Mouse (Mus musculus) ovary, postnatal 10 days (tissue): ENCODE results near the gene 1110008P14Rik.
A peak's percentile ranks its signal among the peaks of the same experiment; 100 is the strongest.
"Not testable (repeated sequence)": the region's sequence is repeated elsewhere in the genome, so short reads cannot be mapped to it uniquely, and the experiment has no call there.

Experiments
- DNase-seq: peaks from one replicate; pipeline ENCODE4 v3.0.0; 2022; ENCODE audit warnings: low spot score

1110008P14Rik gene

DNA sequence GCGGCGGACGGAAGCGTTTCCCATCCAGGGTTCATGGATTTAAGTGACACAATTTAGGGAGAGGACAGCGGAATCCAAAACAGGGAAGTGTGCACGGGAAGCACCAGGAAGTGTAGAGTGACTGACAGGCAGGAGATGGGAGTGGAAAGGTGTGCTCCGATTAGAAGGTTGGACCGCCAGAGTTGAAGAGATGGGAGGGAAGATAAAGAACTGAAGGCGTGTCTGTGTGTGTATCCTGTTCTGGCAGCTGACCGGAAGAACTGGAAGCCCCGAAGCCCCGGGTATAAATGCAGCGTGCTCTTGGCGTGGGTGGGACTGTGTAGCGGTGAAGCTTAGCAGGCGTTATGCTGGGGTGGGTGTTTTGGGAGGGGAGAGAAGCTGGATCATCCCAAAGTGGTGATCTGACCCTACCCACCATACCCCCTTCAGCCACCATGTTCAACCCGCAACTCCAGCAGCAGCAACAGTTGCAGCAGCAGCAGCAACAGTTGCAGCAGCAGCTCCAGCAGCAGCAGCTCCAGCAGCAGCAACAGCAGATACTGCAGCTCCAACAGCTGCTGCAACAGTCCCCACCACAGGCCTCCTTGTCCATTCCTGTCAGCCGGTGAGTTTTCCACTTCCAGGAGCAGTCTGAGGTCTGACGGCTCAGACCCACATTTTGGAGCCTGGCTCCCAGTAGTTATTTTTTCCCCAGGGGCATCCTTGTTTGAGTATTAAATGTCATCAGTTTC is 18.2 kb downstream of the 1110008P14Rik start:
- no peak for DNase-seq

DNA sequence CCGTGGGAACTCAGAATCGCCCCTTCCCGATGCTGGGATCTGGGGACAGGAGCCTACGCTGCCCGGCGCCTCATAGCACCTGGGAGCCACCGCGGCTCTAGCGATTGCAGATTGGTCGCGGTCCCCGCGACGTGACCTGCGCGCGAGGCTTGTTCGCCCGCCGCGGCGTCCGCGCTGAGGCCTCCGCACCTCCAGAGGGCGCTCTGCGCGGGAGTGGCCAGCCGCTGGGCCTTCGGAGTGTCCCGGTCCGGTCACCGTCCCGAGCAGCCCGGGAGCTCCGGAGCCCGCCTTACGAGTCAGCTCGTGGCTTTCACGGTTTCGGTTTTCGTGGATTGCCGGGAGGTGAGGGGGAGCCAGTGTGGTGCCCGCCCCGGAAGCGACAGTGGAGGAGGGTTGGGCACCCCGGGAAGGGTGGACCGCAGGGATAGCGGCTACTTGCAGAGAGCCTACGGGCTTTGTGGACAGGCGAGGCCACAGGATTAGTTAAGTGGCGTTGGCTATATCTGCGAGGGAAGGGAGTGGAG is 18.9 kb downstream of the 1110008P14Rik start:
- peak; percentile 91 for DNase-seq

DNA sequence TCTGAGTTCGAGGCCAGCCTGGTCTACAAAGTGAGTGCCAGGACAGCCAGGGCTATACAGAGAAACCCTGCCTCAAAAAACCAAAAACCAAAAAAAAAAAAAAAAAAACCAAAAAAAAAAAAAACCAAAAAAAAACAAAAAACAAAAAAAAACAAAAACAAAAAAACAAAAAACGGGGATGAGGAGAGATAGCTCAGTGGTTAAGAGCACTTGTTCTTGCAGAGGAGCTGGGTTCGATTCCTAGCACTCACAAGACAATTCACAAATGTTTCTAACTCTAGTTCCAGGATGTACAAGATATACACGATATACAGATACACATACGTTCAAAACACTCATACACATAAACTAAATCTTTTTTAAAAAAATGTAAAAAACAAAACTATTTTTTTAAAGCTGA is 19.5 kb downstream of the 1110008P14Rik start:
- DNase-seq, result not testable (repeated sequence)

DNA sequence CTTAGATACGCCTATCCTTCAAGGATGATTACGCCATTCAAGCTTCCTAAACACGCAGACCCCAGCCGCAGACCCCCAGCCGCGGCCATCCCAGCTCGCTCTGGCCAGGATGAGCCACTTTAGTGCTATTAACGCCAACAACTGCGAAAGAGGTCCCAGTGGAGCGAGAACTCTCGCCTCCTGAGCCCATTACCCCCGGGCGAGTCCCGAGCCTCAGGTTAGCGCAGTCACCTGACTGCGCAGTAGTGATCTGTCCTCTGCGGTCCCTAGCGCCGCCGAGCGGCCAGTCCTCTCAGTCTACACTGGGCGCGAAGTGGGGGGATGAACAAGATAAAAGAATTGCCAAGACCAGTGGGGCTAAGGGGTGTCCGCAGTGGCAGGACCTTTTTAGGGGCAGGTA is 20.3 kb downstream of the 1110008P14Rik start:
- no peak for DNase-seq

DNA sequence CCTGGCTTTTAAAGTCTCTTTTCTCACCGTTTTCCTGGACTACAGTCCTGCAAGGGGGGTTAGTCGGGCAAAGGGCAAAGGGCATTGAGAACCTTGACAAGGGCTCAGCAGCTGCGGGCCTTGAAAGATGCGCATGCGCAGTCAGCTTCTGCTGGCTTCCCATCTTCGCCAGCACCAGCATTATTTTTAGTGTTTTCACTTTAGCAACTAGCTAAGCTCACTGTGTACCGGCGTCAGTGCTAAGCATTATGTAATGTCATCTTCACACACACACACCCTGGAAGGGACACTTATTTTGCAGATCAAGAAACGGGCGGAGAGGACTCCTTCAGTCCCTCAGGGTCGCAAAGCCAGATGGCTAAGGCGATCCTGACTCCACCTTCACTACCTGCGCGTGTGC is 21.0 kb downstream of the 1110008P14Rik start:
- no peak for DNase-seq

DNA sequence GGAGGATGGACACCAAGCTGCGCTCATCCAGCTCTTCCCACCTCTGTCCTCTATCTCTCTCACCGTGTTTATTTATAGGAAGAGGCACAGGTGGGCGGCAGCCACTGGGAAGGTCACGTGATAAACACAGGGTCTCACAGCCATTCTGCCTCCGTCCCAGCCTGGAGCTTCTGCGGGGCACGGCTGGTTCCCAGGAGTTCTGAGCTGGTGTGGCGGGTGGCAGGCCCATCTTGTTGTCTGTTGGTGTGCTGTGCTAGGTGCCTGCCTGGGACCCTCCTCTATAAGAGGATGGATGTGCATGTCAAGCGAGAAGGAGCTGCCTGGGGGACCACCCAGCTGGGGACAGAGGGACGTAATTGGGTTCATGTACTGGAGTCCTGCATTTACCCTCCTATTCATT is 23.4 kb downstream of the 1110008P14Rik start:
- no peak for DNase-seq

DNA sequence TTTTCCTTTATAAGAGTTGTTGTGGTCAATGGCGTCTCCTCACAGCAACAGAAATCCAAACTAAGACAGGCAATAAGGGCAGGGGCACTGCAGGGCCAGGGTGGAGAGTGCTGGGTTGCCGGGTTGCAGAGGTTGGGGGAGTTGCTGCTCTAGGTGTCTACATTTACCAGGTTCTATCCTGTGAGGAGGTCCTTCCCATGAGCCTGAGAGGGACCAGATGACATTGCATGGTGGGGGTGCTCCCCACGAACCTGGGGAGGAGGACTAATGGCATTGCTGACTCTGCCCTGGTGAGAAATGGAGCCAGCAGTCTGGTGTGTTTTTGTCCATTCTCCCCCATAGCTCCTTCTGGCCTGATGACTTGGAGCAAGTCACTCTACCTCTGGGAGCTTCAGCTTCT is 24.0 kb downstream of the 1110008P14Rik start:
- no peak for DNase-seq

DNA sequence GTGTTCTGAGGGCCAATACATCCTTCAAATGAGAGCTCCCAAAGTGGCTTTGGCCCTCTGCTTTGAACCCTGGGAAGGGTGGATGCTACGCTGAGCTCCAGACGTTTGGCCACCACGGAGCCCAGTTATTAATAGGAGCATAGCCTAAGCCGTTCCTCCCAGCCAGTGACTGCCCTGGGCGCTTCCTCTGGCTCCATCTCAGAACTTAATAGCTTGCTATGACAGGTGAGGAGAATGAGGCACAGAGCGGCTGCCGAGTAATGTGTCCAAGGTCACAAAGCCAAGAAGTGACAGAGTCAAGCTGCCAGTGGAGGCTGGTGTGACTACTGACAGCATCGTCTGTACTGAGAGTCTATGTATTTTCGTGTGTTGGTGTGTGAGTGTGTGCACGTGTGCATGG is 25.5 kb downstream of the 1110008P14Rik start:
- no peak for DNase-seq

DNA sequence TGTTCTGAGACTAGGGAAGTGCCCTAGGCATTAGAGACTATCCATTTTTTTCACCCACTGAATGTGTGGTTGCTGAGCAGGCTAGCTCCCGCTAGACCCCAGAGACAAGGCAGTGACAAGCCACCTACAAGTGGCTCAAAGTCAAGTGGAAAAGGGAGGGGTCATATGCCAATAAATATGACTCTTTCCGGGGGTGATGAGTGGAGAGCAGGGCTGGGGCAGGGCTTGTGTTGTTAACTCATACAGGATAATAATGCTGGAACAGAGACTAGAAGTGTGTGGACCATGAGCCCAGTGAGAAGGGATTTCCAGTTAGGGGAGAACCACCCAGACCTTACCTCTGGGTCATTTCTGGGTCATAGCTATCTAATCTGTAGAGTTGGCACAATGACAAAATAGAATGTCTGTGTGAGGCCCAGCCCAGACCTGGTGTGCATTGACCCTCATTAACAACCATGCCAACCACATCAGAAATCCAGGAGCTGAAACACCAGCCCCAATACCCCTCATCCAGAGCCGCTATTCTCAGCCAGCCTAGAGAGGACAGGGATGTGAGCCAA is 27.3 kb downstream of the 1110008P14Rik start:
- DNase-seq, result no peak

DNA sequence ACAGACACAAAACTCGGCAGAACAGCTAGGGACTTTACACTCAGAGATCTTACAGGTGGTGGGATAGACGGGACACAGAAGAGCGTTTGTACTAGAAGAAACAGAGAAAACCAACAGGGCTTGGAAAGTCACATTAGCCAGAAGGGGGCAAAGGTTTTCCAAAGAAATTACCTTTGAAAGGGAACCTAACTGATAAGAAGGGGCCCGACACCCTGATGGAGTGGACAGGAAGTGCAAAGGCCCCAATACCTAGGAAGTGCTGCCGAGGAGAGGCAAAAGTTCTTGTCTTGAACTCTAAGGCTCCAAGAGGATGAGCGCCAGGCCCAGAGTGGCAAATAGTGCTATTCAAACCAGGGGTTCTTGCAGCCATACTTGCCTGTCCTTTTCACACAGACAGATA is 27.9 kb downstream of the 1110008P14Rik start:
- DNase-seq, result no peak

DNA sequence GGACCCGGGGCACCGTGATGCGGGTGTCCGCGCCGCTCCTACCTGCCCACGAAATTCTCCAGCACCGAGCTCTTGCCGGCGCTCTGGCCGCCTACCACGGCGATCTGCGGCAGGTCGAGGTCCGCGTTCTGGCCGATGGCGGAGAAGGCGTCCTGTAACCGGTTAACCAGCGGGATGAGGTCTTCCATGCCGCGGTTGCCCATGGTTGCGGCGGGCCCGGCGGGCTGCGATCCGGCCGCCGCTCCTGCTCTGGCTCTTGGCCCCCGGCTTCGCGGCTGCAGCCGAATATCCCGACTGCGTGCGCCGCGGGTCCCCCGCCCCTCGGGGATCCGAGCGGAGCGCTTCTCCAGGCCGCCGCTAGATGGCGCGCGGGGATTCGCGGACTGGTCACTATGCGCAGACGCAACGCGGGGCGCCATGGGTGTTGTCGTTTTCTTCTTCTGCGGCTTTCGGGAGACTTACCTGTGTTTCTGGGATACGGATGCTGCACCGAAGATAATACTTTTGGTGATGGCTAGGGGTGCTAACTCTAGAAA is 28.7 kb downstream of the 1110008P14Rik start, which contains the start of gene Dnm1:
Gene Dnm1 (minus strand): TSS at position 332 of the 536 bp plus-strand sequence.
- DNase-seq, result peak; percentile 93

DNA sequence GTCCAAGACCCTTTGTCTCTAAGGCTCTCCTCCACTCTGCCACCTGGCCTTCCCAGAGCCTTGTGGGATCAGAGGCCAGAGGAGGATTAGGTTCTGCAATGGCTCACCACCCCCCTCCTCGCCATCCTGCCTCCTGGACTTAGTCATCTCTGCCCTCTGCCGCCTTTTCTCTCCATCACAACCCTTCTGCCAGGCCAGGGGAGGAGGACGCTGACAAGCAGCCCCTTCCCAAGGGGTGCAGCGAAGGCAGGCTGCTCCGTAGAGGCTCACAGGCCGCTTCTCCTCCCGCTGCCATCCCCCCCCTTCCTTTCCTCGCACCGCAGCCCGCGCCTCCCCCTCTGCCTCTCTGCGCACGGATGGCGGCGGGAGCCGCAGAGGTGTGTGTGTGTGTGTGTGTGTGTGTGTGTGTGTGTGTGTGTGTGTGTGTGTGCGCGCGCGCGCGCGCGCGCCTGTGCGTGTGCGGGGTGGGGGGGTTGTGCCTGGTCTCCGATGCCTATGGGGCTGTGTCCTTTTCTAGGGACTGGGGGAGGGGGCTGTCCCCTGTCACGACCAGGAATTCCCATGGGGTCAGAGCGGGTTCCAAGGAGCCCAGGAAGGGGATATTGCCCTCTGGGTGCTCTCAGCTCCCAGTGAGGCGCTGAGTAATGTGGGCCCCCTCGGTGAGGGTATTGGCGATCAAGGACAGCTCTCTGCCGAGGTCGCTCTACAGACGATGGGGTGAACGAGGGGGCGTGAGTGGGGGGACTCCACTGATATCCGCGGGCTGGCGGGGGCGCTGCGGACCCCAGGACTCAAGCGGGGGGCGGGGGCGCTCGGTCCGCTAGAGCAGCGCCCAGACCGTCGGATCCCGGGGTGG is 29.4 kb downstream of the 1110008P14Rik start, which contains the start of gene Ciz1:
Gene Ciz1 (plus strand): TSS at position 177 of the 856 bp plus-strand sequence.
- DNase-seq, result no peak

DNA sequence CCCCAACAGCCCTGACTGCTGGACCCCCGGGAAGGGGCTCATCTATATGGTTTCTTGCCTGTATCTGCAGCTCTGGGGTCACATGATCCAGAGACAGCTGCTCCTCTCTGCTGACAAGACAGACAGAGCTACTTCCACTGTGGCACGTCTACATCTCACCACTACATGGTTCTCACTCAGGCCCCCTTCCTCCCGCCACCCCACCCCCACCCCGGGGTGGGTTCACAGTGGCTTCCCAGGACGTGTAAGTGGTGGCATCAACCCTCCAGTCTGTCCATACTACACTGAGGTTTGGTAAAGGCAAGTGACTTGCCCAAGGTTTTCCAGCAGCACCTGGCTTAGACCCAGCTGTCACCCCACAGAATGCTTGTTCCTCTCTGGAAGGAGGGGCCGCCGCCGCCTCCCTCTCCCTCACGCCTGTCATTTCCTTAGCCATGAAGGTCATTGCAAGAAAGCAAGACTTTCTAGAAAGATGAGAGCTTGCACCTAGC is 30.2 kb downstream of the 1110008P14Rik start:
- DNase-seq, result no peak

DNA sequence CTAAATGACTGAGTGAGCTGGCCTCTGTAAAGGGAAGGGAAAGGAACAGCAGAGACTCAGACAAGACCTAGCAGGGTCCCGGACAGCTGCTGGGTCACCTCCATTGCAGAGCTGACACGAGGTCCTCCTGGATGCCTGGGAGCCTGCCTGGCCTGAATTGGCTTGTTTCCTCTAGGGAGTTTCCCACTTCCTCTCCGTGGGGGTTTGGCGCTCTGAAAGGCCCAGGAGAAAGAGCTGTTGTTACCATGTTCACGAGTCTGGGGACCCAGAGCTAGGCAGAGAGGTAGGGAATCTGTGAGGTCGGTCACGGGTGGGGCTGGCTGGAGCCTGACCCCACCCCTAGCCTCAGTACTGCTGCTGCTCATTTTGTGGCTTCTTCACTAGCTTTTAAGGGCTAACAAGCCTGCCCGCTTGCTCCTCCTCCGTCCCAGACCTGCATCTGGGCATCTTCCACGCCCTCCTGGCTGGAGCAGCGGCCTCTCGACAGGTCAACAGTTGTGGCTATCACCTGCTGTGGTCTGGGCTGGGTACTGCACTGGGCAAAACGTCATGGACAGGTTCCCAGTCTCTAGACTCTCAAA is 31.2 kb downstream of the 1110008P14Rik start:
- no peak for DNase-seq

DNA sequence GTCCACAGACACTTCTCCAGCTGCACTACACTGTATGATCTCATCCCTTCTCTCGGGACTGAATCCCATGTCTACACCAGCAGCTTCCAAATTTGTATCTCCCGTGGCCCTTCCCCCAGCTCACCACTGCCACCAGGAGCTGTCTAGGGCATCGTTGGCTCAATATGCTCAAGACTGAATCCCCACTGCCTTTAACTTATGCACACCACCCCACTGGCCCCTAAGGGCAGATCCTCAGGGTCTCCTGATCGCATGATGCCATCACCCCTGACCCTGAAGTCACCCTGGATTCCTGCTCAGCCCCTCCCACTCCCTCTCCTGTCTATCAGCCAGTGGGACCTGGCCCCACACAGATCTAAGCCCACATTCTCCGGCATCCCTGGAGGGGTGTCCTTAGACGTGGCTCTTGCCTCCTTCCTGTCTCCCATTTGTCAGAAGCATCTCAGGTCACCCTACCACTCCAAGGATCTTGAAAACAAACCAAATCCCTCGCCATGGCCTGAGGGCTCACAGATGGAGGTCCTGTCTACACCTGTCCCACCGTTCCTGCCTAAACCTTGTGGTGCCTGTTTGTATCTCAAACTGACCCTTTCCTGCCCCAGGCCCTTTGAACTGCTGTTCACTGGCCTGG is 32.0 kb downstream of the 1110008P14Rik start:
- DNase-seq, result no peak

DNA sequence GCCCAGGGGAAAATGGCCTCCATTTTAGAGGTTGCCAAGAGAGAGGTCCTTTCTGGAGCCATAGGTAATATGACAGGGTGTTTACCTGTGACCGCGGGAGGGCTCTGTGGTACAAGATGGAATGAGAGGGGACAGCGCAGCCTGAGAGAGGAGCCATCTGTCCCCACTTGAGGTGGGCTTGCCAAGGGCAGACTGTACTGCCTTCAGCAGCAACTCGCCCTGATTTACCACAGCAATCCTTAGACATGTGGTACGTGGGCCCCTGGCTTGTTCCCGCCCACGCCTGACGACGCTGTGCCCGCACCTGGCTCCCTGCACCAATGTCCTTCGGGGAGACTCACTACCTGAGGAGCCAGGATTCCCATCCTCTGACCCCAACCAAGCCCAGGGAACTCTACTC is 33.4 kb downstream of the 1110008P14Rik start:
- no peak for DNase-seq

DNA sequence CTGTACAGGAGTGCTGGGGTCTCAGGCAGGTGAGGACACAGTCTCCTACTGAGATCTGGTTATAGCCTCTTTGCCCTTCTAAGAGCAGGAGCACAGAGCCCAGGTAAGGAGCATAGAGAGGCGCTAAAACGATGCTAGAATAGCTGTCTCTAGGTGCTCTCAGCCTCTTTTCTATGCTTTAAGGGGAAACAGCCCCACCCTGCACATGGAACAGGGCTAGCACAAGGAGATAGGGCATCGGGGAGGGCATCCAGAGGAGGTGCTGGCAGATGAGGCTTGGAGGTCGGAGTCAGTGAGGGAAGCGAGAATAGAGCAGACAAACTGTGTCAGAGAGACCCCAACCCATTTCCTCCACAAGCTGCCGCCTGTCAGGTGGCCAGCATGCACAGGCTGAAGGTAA is 34.7 kb downstream of the 1110008P14Rik start:
- no peak for DNase-seq

DNA sequence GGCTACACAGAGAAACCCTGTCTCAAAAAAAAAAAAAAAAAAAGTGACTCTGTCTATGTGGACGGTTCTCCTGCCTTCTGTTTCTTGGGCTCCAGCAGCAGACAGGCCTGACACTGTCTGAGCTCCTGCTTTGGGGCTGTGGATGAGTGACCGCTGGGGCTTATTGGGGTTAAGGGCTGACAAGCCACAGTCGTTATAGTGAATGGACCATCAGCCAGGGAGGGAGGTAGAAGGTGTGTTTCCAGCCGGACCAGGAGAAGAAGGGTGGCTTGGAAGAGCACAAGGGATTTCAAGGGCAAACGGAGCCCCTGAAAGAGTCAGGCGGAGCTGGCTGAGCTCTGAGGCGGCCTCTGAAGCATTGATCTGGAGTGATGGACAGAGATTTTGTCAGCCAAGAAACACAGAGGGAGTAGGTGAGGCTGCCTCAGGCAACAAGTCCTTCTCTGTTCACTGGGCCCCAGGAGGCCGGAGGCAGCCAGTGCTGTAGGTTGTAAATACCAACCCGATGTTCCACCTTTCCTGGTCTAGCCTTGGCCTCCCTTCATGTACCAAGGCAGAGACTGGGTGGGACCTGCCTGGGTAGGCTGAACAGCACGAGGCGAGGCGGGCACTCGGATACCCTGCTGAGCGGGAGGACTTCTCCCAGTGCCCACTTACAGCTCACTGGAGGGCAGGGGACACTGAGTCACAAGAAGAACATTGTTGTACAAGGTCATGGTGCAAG is 37.0 kb downstream of the 1110008P14Rik start:
- no peak for DNase-seq

DNA sequence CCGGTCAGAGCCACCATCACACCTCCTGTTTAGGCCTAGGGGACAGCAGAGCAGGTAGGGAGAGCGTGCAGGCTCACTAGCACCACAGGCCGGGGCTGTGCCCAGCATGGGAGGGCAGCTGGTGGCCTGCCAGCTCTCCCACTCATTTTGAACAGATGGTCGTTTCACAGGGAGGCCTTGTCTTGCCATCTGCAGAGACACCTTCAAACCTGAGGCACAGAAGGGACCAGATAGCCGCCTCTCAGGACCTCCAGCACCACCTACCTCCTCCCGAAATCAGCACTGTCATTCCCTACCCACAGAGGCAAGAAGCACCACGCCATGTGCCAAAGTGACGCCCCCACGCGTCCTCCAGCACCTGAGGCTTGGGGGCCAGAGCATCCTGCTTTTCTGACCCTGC is 37.7 kb downstream of the 1110008P14Rik start:
- DNase-seq, result no peak

DNA sequence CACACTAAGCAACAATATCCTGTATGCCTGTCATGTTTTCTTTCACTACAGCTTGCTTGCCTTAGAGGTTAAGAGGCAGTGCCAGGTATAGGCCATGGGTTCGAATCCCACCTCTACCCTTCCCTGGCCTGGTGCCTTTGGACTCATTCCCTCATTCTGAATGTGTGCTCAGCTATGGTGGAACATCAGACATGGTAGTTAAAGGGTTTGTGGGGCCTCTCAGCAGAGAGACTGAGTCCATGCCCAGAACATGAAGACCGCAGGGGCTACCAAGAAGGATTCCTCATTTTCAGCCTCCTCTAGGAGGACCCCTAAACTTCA is 38.4 kb downstream of the 1110008P14Rik start:
- DNase-seq, result no peak
